Mouse (Mus musculus) liver, embryonic 13.5 days (tissue): Measurements from ENCODE around the gene Xirp2. TPM values are rescaled to one million over a fixed set of nuclear protein-coding genes. Genes with fewer than 3 reads are reported as not detected.
A peak's percentile ranks its signal among the peaks of the same experiment; 100 is the strongest.
"Not testable (repeated sequence)": the region's sequence is repeated elsewhere in the genome, so short reads cannot be mapped to it uniquely, and the experiment has no call there.

Experiments used
- ATAC-seq: fragments of 200-750 bp; cut with Nextera tagmentation; 2 replicates; pipeline ENCODE4 v1.8.0; 2017; ENCODE audit warnings: low read depth, mild to moderate bottlenecking, moderate number of reproducible peaks, moderate library complexity
- DNase-seq: peaks from one replicate; pipeline ENCODE4 v3.0.0; 2022
- H3K27ac ChIP-seq: fragments of 300-500 bp; sonication (generic); 2 replicates; pipeline ENCODE4 v1.5.1; 2015; ENCODE audit warnings: moderate library complexity, mild to moderate bottlenecking, inconsistent platforms
- H3K27me3 ChIP-seq: fragments of 300-500 bp; sonication (generic); 2 replicates; pipeline ENCODE4 v1.6.1; 2015; ENCODE audit warnings: mild to moderate bottlenecking, inconsistent platforms
- H3K36me3 ChIP-seq: fragments of 300-500 bp; sonication (generic); 2 replicates; pipeline ENCODE4 v1.6.1; 2015; ENCODE audit warnings: mild to moderate bottlenecking, inconsistent platforms
- H3K4me1 ChIP-seq: fragments of 300-500 bp; sonication (generic); replicated peaks from 2 replicates; pipeline ENCODE4 v1.6.1; 2015; ENCODE audit warnings: inconsistent platforms
- H3K4me2 ChIP-seq: fragments of 300-500 bp; sonication (generic); 2 replicates; pipeline ENCODE4 v1.6.1; 2015; ENCODE audit warnings: inconsistent platforms, mild to moderate bottlenecking, moderate library complexity
- H3K4me3 ChIP-seq: fragments of 300-500 bp; sonication (generic); replicated peaks from 2 replicates; pipeline ENCODE4 v1.5.1; 2015; ENCODE audit warnings: mild to moderate bottlenecking, inconsistent platforms
- H3K9ac ChIP-seq: fragments of 300-500 bp; sonication (generic); 2 replicates; pipeline ENCODE4 v1.6.1; 2015; ENCODE audit warnings: mild to moderate bottlenecking, inconsistent platforms
- H3K9me3 ChIP-seq: fragments of 300-500 bp; sonication (generic); replicated peaks from 2 replicates; pipeline ENCODE4 v1.6.1; 2016; ENCODE audit warnings: inconsistent platforms
- WGBS: fragments of 180-500 bp; shearing (Covaris S2); methylation state at CpG from one replicate; pipeline ENCODE4 v1.1.7; 2015; ENCODE audit not compliant: insufficient replicate concordance; 5-methylcytosine and 5-hydroxymethylcytosine counted together
- polyA plus RNA-seq: library from polyadenylated mRNA; unstranded; fragments of >200 nt; fragmentation: Nextera tagmentation; extraction: Ambion mirVana; gene quantifications from 2 replicates; pipeline ENCODE4 v1.2.1, GENCODE M21; 2015

Gene Xirp2
- polyA plus RNA-seq: not detected in 2 replicates

GRCm38 (mm10) chr2:67445780-67446179 is at the start of gene Xirp2:
TSS of gene Xirp2 (plus strand) at chr2:67446002.
- Histone ChIP-seq H3K4me3 (no peak within 1 kb of the TSS), H3K27ac (no peak within 1 kb of the TSS), H3K4me2 (no peak within 1 kb of the TSS), H3K9ac (no peak within 1 kb of the TSS), H3K4me1 (no peaks in the 10 kb centered on the region), H3K36me3 (no peaks in the 10 kb centered on the region), H3K27me3 (no peaks in the 10 kb centered on the region), H3K9me3 (no peaks in the 10 kb centered on the region)
- 58% methylated on average over 3 of the region's 3 CpGs for WGBS
- DNase-seq (no peak), ATAC-seq (no peak)

- not testable (repeated sequence) for ATAC-seq
Observed at GRCm38 (mm10) chr2:67413425-67413824, 32.4 kb upstream of the Xirp2 start, which contains the start of gene Gm21830. TSS of gene Gm21830 (plus strand) at chr2:67413725.

GRCm38 (mm10) chr2:67420853-67421252 is 24.9 kb upstream of the Xirp2 start:
- H3K27me3 ChIP-seq: no peaks in the 10 kb centered on the region
- H3K36me3 ChIP-seq: no peaks in the 10 kb centered on the region
- H3K4me2 ChIP-seq: no peak overlapping the region
- no peak for ATAC-seq
- H3K9me3 ChIP-seq: no peaks in the 10 kb centered on the region
- DNase-seq: no peak
- no peaks in the 10 kb centered on the region for H3K4me1 ChIP-seq
- no peak overlapping the region for H3K9ac ChIP-seq
- no peak overlapping the region for H3K27ac ChIP-seq
- no peak overlapping the region for H3K4me3 ChIP-seq

More at GRCm38 (mm10) chr2:67413425-67413824, 32.4 kb upstream of the Xirp2 start, which contains the start of gene Gm21830:
- H3K4me2 ChIP-seq, H3K27me3 ChIP-seq, H3K9ac ChIP-seq, H3K4me1 ChIP-seq, DNase-seq, H3K4me3 ChIP-seq, H3K36me3 ChIP-seq, H3K9me3 ChIP-seq, H3K27ac ChIP-seq: not testable (repeated sequence)
- no CpG with 5 or more reads among the region's 1 CpGs for WGBS

- no peak for ATAC-seq
Observed at GRCm38 (mm10) chr2:67422799-67423198, 23.0 kb upstream of the Xirp2 start.

GRCm38 (mm10) chr2:67433081-67433480 is 12.7 kb upstream of the Xirp2 start, which contains the start of gene Gm26727:
TSS of gene Gm26727 (minus strand) at chr2:67433181.
- no peak within 1 kb of the TSS for H3K27ac ChIP-seq
- no peak within 1 kb of the TSS for H3K4me2 ChIP-seq
- no peaks in the 10 kb centered on the region for H3K4me1 ChIP-seq
- H3K9me3 ChIP-seq: no peaks in the 10 kb centered on the region
- WGBS: 40% methylated on average over 2 of the region's 2 CpGs
- no peak for DNase-seq
- no peaks in the 10 kb centered on the region for H3K36me3 ChIP-seq
- no peak within 1 kb of the TSS for H3K9ac ChIP-seq
- no peak within 1 kb of the TSS for H3K4me3 ChIP-seq
- no peaks in the 10 kb centered on the region for H3K27me3 ChIP-seq
- no peak for ATAC-seq

More at GRCm38 (mm10) chr2:67422799-67423198, 23.0 kb upstream of the Xirp2 start:
- no peaks in the 10 kb centered on the region for H3K36me3 ChIP-seq
- H3K27me3 ChIP-seq: no peaks in the 10 kb centered on the region
- no peak overlapping the region for H3K9ac ChIP-seq
- DNase-seq: no peak
- H3K4me1 ChIP-seq: no peaks in the 10 kb centered on the region
- H3K4me2 ChIP-seq: no peak overlapping the region
- no peak overlapping the region for H3K4me3 ChIP-seq
- H3K9me3 ChIP-seq: no peaks in the 10 kb centered on the region
- no peak overlapping the region for H3K27ac ChIP-seq
- WGBS: 41% methylated on average over 1 of the region's 1 CpGs

- no peak overlapping the region for H3K4me3 ChIP-seq
- ATAC-seq (0 out of 2 replicates have a peak, but pooled peaks have one; percentile 34), DNase-seq (peak; percentile 5)
- H3K4me1 ChIP-seq: no peaks in the 10 kb centered on the region
- H3K27ac ChIP-seq: no peak overlapping the region
- H3K36me3 ChIP-seq: no peaks in the 10 kb centered on the region
- no peaks in the 10 kb centered on the region for H3K27me3 ChIP-seq
- no peaks in the 10 kb centered on the region for H3K9me3 ChIP-seq
- WGBS: 20% methylated on average over 8 of the region's 8 CpGs
- H3K9ac ChIP-seq: no peak overlapping the region
- no peak overlapping the region for H3K4me2 ChIP-seq
Observed at GRCm38 (mm10) chr2:67438309-67438708, 7.5 kb upstream of the Xirp2 start.

- WGBS: 79% methylated on average over 1 of the region's 1 CpGs
- DNase-seq: no peak
- no peaks in the 10 kb centered on the region for H3K27me3 ChIP-seq
- H3K9ac ChIP-seq: no peak overlapping the region
- no peaks in the 10 kb centered on the region for H3K9me3 ChIP-seq
- no peaks in the 10 kb centered on the region for H3K36me3 ChIP-seq
- no peak overlapping the region for H3K27ac ChIP-seq
- no peaks in the 10 kb centered on the region for H3K4me1 ChIP-seq
- no peak overlapping the region for H3K4me3 ChIP-seq
- no peak for ATAC-seq
- no peak overlapping the region for H3K4me2 ChIP-seq
Observed at GRCm38 (mm10) chr2:67446772-67447171, 970 bp downstream of the Xirp2 start.

GRCm38 (mm10) chr2:67447206-67447605 is 1.4 kb downstream of the Xirp2 start:
- no peak for DNase-seq

GRCm38 (mm10) chr2:67460857-67461256 is 15.1 kb downstream of the Xirp2 start:
- ATAC-seq: no peak
- Histone ChIP-seq H3K4me2 (no peak overlapping the region), H3K27me3 (no peaks in the 10 kb centered on the region), H3K27ac (no peak overlapping the region), H3K9me3 (no peaks in the 10 kb centered on the region), H3K9ac (no peak overlapping the region), H3K4me1 (no peaks in the 10 kb centered on the region), H3K4me3 (no peak overlapping the region), H3K36me3 (no peaks in the 10 kb centered on the region)
- WGBS: 38% methylated on average over 3 of the region's 3 CpGs
- DNase-seq: no peak

More at GRCm38 (mm10) chr2:67447206-67447605, 1.4 kb downstream of the Xirp2 start:
- no peak overlapping the region for H3K4me3 ChIP-seq
- 63% methylated on average over 12 of the region's 12 CpGs for WGBS
- ATAC-seq: no peak
- H3K4me1 ChIP-seq: no peaks in the 10 kb centered on the region
- no peaks in the 10 kb centered on the region for H3K36me3 ChIP-seq
- no peaks in the 10 kb centered on the region for H3K9me3 ChIP-seq
- H3K27ac ChIP-seq: no peak overlapping the region
- H3K4me2 ChIP-seq: no peak overlapping the region
- H3K9ac ChIP-seq: no peak overlapping the region
- no peaks in the 10 kb centered on the region for H3K27me3 ChIP-seq

GRCm38 (mm10) chr2:67467036-67467435 is 21.2 kb downstream of the Xirp2 start:
- ATAC-seq (no peak), DNase-seq (no peak)
- H3K4me3 ChIP-seq: no peak overlapping the region
- H3K27ac ChIP-seq: no peak overlapping the region
- H3K4me2 ChIP-seq: no peak overlapping the region
- no peaks in the 10 kb centered on the region for H3K36me3 ChIP-seq
- no peaks in the 10 kb centered on the region for H3K9me3 ChIP-seq
- WGBS: 61% methylated on average over 7 of the region's 7 CpGs
- H3K27me3 ChIP-seq: no peaks in the 10 kb centered on the region
- no peak overlapping the region for H3K9ac ChIP-seq
- H3K4me1 ChIP-seq: no peaks in the 10 kb centered on the region

- H3K4me3 ChIP-seq, ATAC-seq, H3K36me3 ChIP-seq, DNase-seq, H3K27me3 ChIP-seq, H3K4me1 ChIP-seq, H3K9me3 ChIP-seq, H3K27ac ChIP-seq, H3K4me2 ChIP-seq, H3K9ac ChIP-seq: not testable (repeated sequence)
- 63% methylated on average over 5 of the region's 5 CpGs for WGBS
Observed at GRCm38 (mm10) chr2:67470030-67470429, 24.2 kb downstream of the Xirp2 start.

- H3K27ac ChIP-seq: no peak overlapping the region
- H3K4me3 ChIP-seq: no peak overlapping the region
- no peaks in the 10 kb centered on the region for H3K9me3 ChIP-seq
- H3K27me3 ChIP-seq: no peaks in the 10 kb centered on the region
- no peak overlapping the region for H3K4me2 ChIP-seq
- no peak overlapping the region for H3K9ac ChIP-seq
- H3K36me3 ChIP-seq: no peaks in the 10 kb centered on the region
- WGBS: 10% methylated on average over 6 of the region's 6 CpGs
- H3K4me1 ChIP-seq: no peaks in the 10 kb centered on the region
- peak; percentile 7 for DNase-seq
- ATAC-seq: no peak
Observed at GRCm38 (mm10) chr2:67477753-67478152, 32.0 kb downstream of the Xirp2 start.
